Mouse (Mus musculus) liver, embryonic 12.5 days (tissue): ENCODE results near the gene Zfyve19. TPM values are rescaled to one million over a fixed set of nuclear protein-coding genes. Genes with fewer than 3 reads are reported as not detected.

Source experiments
- ATAC-seq: fragments of 200-750 bp; cut with Nextera tagmentation; 2 replicates; pipeline ENCODE4 v1.8.0; 2017; ENCODE audit warnings: moderate number of reproducible peaks, mild to moderate bottlenecking, moderate library complexity
- H3K27ac ChIP-seq: fragments of 300-500 bp; sonication (generic); 2 replicates; pipeline ENCODE4 v1.5.1; 2016; ENCODE audit warnings: mild to moderate bottlenecking
- H3K27me3 ChIP-seq: fragments of 300-500 bp; sonication (generic); replicated peaks from 2 replicates; pipeline ENCODE4 v1.6.1; 2016; ENCODE audit warnings: mild to moderate bottlenecking, moderate library complexity
- H3K36me3 ChIP-seq: fragments of 300-500 bp; sonication (generic); 2 replicates; pipeline ENCODE4 v1.6.1; 2016; ENCODE audit warnings: mild to moderate bottlenecking, moderate library complexity
- H3K4me1 ChIP-seq: fragments of 300-500 bp; sonication (generic); 2 replicates; pipeline ENCODE4 v1.6.1; 2016
- H3K4me2 ChIP-seq: fragments of 300-500 bp; sonication (generic); 2 replicates; pipeline ENCODE4 v1.6.1; 2016; ENCODE audit warnings: mild to moderate bottlenecking, moderate library complexity
- H3K4me3 ChIP-seq: fragments of 300-500 bp; sonication (generic); 2 replicates; pipeline ENCODE4 v1.5.1; 2016; ENCODE audit warnings: mild to moderate bottlenecking, moderate library complexity
- H3K9ac ChIP-seq: fragments of 300-500 bp; sonication (generic); 2 replicates; pipeline ENCODE4 v1.6.1; 2016; ENCODE audit warnings: mild to moderate bottlenecking, moderate library complexity
- H3K9me3 ChIP-seq: fragments of 300-500 bp; sonication (generic); replicated peaks from 2 replicates; pipeline ENCODE4 v1.6.1; 2016; ENCODE audit warnings: mild to moderate bottlenecking, moderate library complexity
- WGBS: fragments of 180-500 bp; shearing (Covaris S2); methylation state at CpG from one replicate; pipeline ENCODE4 v1.1.7; 2016; ENCODE audit not compliant: insufficient replicate concordance; 5-methylcytosine and 5-hydroxymethylcytosine counted together
- polyA plus RNA-seq: library from polyadenylated mRNA; unstranded; fragments of >200 nt; fragmentation: Nextera tagmentation; extraction: Ambion mirVana; gene quantifications from 2 replicates; pipeline ENCODE4 v1.2.1, GENCODE M21; 2016

The Zfyve19 gene
- polyA plus RNA-seq, 1 experiment from 2014 or later: 29.9 TPM

GRCm38 (mm10) chr2:119198049-119198448 is 10.4 kb upstream of the Zfyve19 start:
- H3K4me3 ChIP-seq: no peak overlapping the region
- H3K4me1 ChIP-seq: peaks cover 26% of the 10 kb centered on the region
- 43% methylated on average over 1 of the region's 1 CpGs for WGBS
- no peak for ATAC-seq
- no peaks in the 10 kb centered on the region for H3K9me3 ChIP-seq
- no peaks in the 10 kb centered on the region for H3K36me3 ChIP-seq
- H3K9ac ChIP-seq: no peak overlapping the region
- no peaks in the 10 kb centered on the region for H3K27me3 ChIP-seq
- no peak overlapping the region for H3K27ac ChIP-seq
- H3K4me2 ChIP-seq: no peak overlapping the region

- H3K9ac ChIP-seq: no peak overlapping the region
- ATAC-seq: no peak
- H3K36me3 ChIP-seq: no peaks in the 10 kb centered on the region
- H3K4me2 ChIP-seq: no peak overlapping the region
- H3K27ac ChIP-seq: no peak overlapping the region
- 81% methylated on average over 3 of the region's 3 CpGs for WGBS
- no peaks in the 10 kb centered on the region for H3K27me3 ChIP-seq
- no peak overlapping the region for H3K4me3 ChIP-seq
- H3K4me1 ChIP-seq: peaks cover 26% of the 10 kb centered on the region
- H3K9me3 ChIP-seq: no peaks in the 10 kb centered on the region
Measured at GRCm38 (mm10) chr2:119198934-119199333, 9.5 kb upstream of the Zfyve19 start.

GRCm38 (mm10) chr2:119202914-119203453 is 5.4 kb upstream of the Zfyve19 start:
- no peak overlapping the region for H3K4me2 ChIP-seq
- no peak overlapping the region for H3K4me3 ChIP-seq
- H3K27me3 ChIP-seq: no peaks in the 10 kb centered on the region
- ATAC-seq: no peak
- H3K4me1 ChIP-seq: peaks cover 15% of the 10 kb centered on the region
- H3K27ac ChIP-seq: no peak overlapping the region
- H3K9me3 ChIP-seq: no peaks in the 10 kb centered on the region
- WGBS: 69% methylated on average over 5 of the region's 5 CpGs
- H3K9ac ChIP-seq: no peak overlapping the region
- no peaks in the 10 kb centered on the region for H3K36me3 ChIP-seq

GRCm38 (mm10) chr2:119203871-119204460 is 4.5 kb upstream of the Zfyve19 start:
- WGBS: 71% methylated on average over 4 of the region's 4 CpGs
- H3K9me3 ChIP-seq: no peaks in the 10 kb centered on the region
- H3K4me3 ChIP-seq: no peak overlapping the region
- no peak for ATAC-seq
- peaks cover 15% of the 10 kb centered on the region for H3K4me1 ChIP-seq
- no peak overlapping the region for H3K9ac ChIP-seq
- H3K36me3 ChIP-seq: no peaks in the 10 kb centered on the region
- H3K27ac ChIP-seq: no peak overlapping the region
- no peak overlapping the region for H3K4me2 ChIP-seq
- no peaks in the 10 kb centered on the region for H3K27me3 ChIP-seq

- Histone ChIP-seq H3K4me3 (peak overlapping the region; percentile 74), H3K27me3 (no peaks in the 10 kb centered on the region), H3K27ac (peak overlapping the region; percentile 90), H3K4me1 (peaks cover 28% of the 10 kb centered on the region), H3K36me3 (peaks cover 26% of the 10 kb centered on the region), H3K9me3 (no peaks in the 10 kb centered on the region), H3K4me2 (peak overlapping the region; percentile 75), H3K9ac (peak overlapping the region; percentile 81)
- WGBS: 14% methylated on average over 6 of the region's 6 CpGs
- no peak for ATAC-seq
Measured at GRCm38 (mm10) chr2:119207961-119208343, 465 bp upstream of the Zfyve19 start.

- Histone ChIP-seq H3K4me2 (peak overlapping the region; percentile 75), H3K4me3 (peak overlapping the region; percentile 74), H3K27ac (peak overlapping the region; percentile 68), H3K36me3 (peaks cover 34% of the 10 kb centered on the region), H3K27me3 (no peaks in the 10 kb centered on the region), H3K9ac (peak overlapping the region; percentile 81), H3K9me3 (no peaks in the 10 kb centered on the region), H3K4me1 (peaks cover 28% of the 10 kb centered on the region)
- no peak for ATAC-seq
- 1% methylated on average over 13 of the region's 13 CpGs for WGBS
Measured at GRCm38 (mm10) chr2:119209176-119209507, 725 bp downstream of the Zfyve19 start.

- peaks cover 42% of the 10 kb centered on the region for H3K27me3 ChIP-seq
- H3K27ac ChIP-seq: no peak within 1 kb of the TSS
- no peaks in the 10 kb centered on the region for H3K9me3 ChIP-seq
- no peaks in the 10 kb centered on the region for H3K36me3 ChIP-seq
- no peak within 1 kb of the TSS for H3K4me3 ChIP-seq
- WGBS: 57% methylated on average over 6 of the region's 6 CpGs
- no peak within 1 kb of the TSS for H3K4me2 ChIP-seq
- no peak within 1 kb of the TSS for H3K9ac ChIP-seq
- no peaks in the 10 kb centered on the region for H3K4me1 ChIP-seq
- ATAC-seq: no peak
Measured at GRCm38 (mm10) chr2:119229775-119230704, 21.6 kb downstream of the Zfyve19 start, which contains the start of gene Ppp1r14d. Gene Ppp1r14d, minus strand, starts transcription at chr2:119229906.

- ATAC-seq: no peak
Measured at GRCm38 (mm10) chr2:119236682-119237209, 28.3 kb downstream of the Zfyve19 start.

GRCm38 (mm10) chr2:119237210-119237870 is 28.9 kb downstream of the Zfyve19 start, which contains the start of gene Spint1:
Gene Spint1, plus strand, starts transcription at chr2:119237362.
- Histone ChIP-seq H3K36me3 (no peaks in the 10 kb centered on the region), H3K9me3 (no peaks in the 10 kb centered on the region), H3K9ac (no peak within 1 kb of the TSS), H3K27ac (no peak within 1 kb of the TSS), H3K4me3 (peak within 1 kb of the TSS; percentile 49), H3K4me2 (peak within 1 kb of the TSS; percentile 69), H3K4me1 (peaks cover 12% of the 10 kb centered on the region), H3K27me3 (peaks cover 87% of the 10 kb centered on the region)
- under 1% methylated on average over 73 of the region's 73 CpGs for WGBS
- ATAC-seq: no peak

More at GRCm38 (mm10) chr2:119236682-119237209, 28.3 kb downstream of the Zfyve19 start:
- Histone ChIP-seq H3K36me3 (no peaks in the 10 kb centered on the region), H3K27ac (no peak overlapping the region), H3K4me3 (peak overlapping the region; percentile 49), H3K4me1 (peaks cover 12% of the 10 kb centered on the region), H3K9ac (no peak overlapping the region), H3K9me3 (no peaks in the 10 kb centered on the region), H3K4me2 (peak overlapping the region; percentile 69), H3K27me3 (peaks cover 83% of the 10 kb centered on the region)
- WGBS: 16% methylated on average over 25 of the region's 25 CpGs

- no peak overlapping the region for H3K9ac ChIP-seq
- no peaks in the 10 kb centered on the region for H3K36me3 ChIP-seq
- H3K9me3 ChIP-seq: no peaks in the 10 kb centered on the region
- ATAC-seq: no peak
- peaks cover 92% of the 10 kb centered on the region for H3K27me3 ChIP-seq
- H3K4me2 ChIP-seq: peak overlapping the region; percentile 69
- peaks cover 16% of the 10 kb centered on the region for H3K4me1 ChIP-seq
- no peak overlapping the region for H3K27ac ChIP-seq
- H3K4me3 ChIP-seq: peak overlapping the region; percentile 49
- 4% methylated on average over 31 of the region's 31 CpGs for WGBS
Measured at GRCm38 (mm10) chr2:119237871-119238220, 29.4 kb downstream of the Zfyve19 start.

GRCm38 (mm10) chr2:119238671-119239070 is 30.3 kb downstream of the Zfyve19 start:
- Histone ChIP-seq H3K9ac (no peak overlapping the region), H3K27me3 (peaks cover 89% of the 10 kb centered on the region)

More at GRCm38 (mm10) chr2:119238671-119239070, 30.3 kb downstream of the Zfyve19 start:
- ATAC-seq: no peak
- Histone ChIP-seq H3K4me3 (no peak overlapping the region), H3K9me3 (no peaks in the 10 kb centered on the region), H3K4me2 (no peak overlapping the region), H3K36me3 (no peaks in the 10 kb centered on the region), H3K4me1 (peaks cover 16% of the 10 kb centered on the region), H3K27ac (no peak overlapping the region)
- WGBS: 64% methylated on average over 2 of the region's 2 CpGs
